Mouse (Mus musculus): ENCODE measurements around the gene Ensa. TPM values are rescaled to one million over a fixed set of nuclear protein-coding genes. Genes with fewer than 3 reads are reported as not detected.

Ensa gene
- polyA plus RNA-seq, 1 experiment from 2014 or later, result 88.1 TPM

DNA sequence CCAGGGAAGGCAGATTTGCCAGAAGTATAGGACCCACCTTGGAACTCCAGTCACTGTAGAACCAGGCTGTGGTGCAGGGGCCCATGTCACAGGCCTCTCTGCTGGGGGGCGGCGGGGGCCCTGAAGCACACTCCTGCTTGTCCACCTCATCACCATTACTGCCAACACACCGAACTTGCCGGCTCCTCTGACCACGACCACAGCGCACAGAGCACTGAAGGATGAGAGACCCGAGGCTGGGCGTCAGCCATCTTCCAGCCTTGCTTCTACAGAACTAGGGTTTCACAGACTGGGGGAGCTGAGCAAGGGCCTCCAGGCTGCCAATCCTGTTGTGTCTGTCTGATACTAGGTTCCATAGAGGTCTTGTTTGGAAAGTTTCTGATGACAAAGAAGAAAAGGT, 54.8 kb downstream of the Ensa start:
- 94% methylated on average over 8 of the region's 8 CpGs for WGBS
- Histone ChIP-seq H3K4me2 (no peak overlapping the region), H3K27me3 (ENCODE audit: control insufficient read depth, insufficient read depth, low read length) (no peaks in the 10 kb centered on the region), H3K9ac (ENCODE audit: low read length) (no peak overlapping the region), H3K27ac (ENCODE audit: low read depth, low read length) (no peak overlapping the region), H3K4me3 (ENCODE audit: low read depth, low read length) (no peak overlapping the region), H3K9me3 (ENCODE audit: control insufficient read depth, low read length) (no peaks in the 10 kb centered on the region), H3K36me3 (ENCODE audit: control insufficient read depth, insufficient read depth, low read length) (no peaks in the 10 kb centered on the region), H3K4me1 (ENCODE audit: control insufficient read depth, insufficient read depth, low read length) (no peaks in the 10 kb centered on the region)
- DNase-seq (ENCODE audit: low spot score, missing footprints) (no peak), ATAC-seq (ENCODE audit: low FRiP score) (no peak)

DNA sequence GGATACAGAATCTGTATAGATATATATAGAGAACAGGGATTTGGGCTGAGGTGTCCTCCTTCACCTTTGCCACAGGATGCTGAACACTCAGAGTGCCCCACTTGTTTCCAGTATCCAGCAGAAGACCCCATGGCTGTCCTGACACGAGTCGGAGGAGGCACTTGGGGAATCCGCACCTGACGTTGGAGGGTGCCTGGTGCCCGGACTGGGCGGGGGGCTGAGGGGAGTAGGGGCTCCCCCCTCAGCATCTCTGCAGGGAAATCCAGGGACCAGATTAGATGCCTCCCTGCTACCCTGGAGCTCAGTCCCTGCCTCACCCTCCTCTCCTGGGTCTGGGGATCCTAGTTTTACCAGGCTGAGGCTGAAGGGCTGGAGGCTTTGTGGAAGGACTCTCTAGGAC, 55.9 kb downstream of the Ensa start:
- H3K27me3 ChIP-seq (ENCODE audit: control insufficient read depth, insufficient read depth, low read length), result no peaks in the 10 kb centered on the region
- H3K4me1 ChIP-seq (ENCODE audit: control insufficient read depth, insufficient read depth, low read length), result no peaks in the 10 kb centered on the region
- H3K9me3 ChIP-seq (ENCODE audit: control insufficient read depth, low read length), result no peaks in the 10 kb centered on the region
- H3K36me3 ChIP-seq (ENCODE audit: control insufficient read depth, insufficient read depth, low read length), result no peaks in the 10 kb centered on the region
- H3K9ac ChIP-seq (ENCODE audit: low read length), result no peak overlapping the region
- no peak overlapping the region for H3K27ac ChIP-seq (ENCODE audit: low read depth, low read length)
- DNase-seq (ENCODE audit: low spot score, missing footprints), result no peak
- no peak overlapping the region for H3K4me2 ChIP-seq
- WGBS, result 91% methylated on average over 6 of the region's 6 CpGs
- no peak overlapping the region for H3K4me3 ChIP-seq (ENCODE audit: low read depth, low read length)
- ATAC-seq (ENCODE audit: low FRiP score), result no peak

DNA sequence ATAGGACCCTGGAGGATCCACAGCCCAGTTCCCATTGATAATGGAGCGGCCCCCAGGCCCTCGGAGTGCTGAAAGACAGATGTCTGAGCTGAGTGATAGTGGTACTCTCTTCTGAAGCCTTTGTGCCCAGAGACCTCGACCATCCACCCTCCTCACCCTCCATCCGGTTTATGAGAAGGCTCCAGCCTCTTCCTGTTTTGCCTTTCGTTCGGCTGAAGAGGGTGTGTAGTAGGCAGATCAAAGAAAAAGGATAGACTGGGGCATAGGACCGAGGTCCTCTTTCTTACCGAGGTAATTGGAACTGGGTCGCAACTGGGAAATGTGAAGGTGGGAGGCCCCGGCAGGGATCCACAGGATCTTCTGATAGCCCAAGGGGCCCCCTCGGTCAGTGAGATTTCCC, 56.6 kb downstream of the Ensa start:
- DNase-seq (ENCODE audit: low spot score, missing footprints) (no peak), ATAC-seq (ENCODE audit: low FRiP score) (no peak)
- Histone ChIP-seq H3K4me2 (no peak overlapping the region), H3K36me3 (ENCODE audit: control insufficient read depth, insufficient read depth, low read length) (no peaks in the 10 kb centered on the region), H3K9me3 (ENCODE audit: control insufficient read depth, low read length) (no peaks in the 10 kb centered on the region), H3K4me1 (ENCODE audit: control insufficient read depth, insufficient read depth, low read length) (no peaks in the 10 kb centered on the region), H3K27ac (ENCODE audit: low read depth, low read length) (no peak overlapping the region), H3K27me3 (ENCODE audit: control insufficient read depth, insufficient read depth, low read length) (no peaks in the 10 kb centered on the region), H3K4me3 (ENCODE audit: low read depth, low read length) (no peak overlapping the region), H3K9ac (ENCODE audit: low read length) (no peak overlapping the region)
- WGBS, result 58% methylated on average over 11 of the region's 11 CpGs

Other genes with a start within 250 kb of the Ensa start
- gene 4930558C23Rik, start 222.2 kb upstream of the Ensa start, polyA plus RNA-seq (2014; fragmentation: Nextera tagmentation; extraction: Ambion mirVana), result not detected in 2 replicates
- 26.2 and 27.0 TPM in 2 replicates for gene Arnt, start 190.6 kb upstream of the Ensa start, polyA plus RNA-seq (2014; fragmentation: Nextera tagmentation; extraction: Ambion mirVana)
- 6.7 and 8.0 TPM in 2 replicates for gene Ctsk, start 125.7 kb upstream of the Ensa start, polyA plus RNA-seq (2014; fragmentation: Nextera tagmentation; extraction: Ambion mirVana)
- gene Ctss, start 98.2 kb upstream of the Ensa start, polyA plus RNA-seq (2014; fragmentation: Nextera tagmentation; extraction: Ambion mirVana), result 10.2 TPM in 2 replicates
- not detected in 2 replicates for gene Hormad1, start 65.3 kb upstream of the Ensa start, polyA plus RNA-seq (2014; fragmentation: Nextera tagmentation; extraction: Ambion mirVana)
- gene Golph3l, start 36.1 kb upstream of the Ensa start, polyA plus RNA-seq (2014; fragmentation: Nextera tagmentation; extraction: Ambion mirVana), result 41.8 and 45.1 TPM in 2 replicates
- gene Mcl1, start 33.8 kb downstream of the Ensa start, polyA plus RNA-seq (2014; fragmentation: Nextera tagmentation; extraction: Ambion mirVana), result 74.1 and 79.9 TPM in 2 replicates
- gene Adamtsl4, start 62.9 kb downstream of the Ensa start, polyA plus RNA-seq (2014; fragmentation: Nextera tagmentation; extraction: Ambion mirVana), result 0.28 and 0.52 TPM in 2 replicates
- 15.4 and 18.0 TPM in 2 replicates for gene Ecm1, start 114.6 kb downstream of the Ensa start, polyA plus RNA-seq (2014; fragmentation: Nextera tagmentation; extraction: Ambion mirVana)
- gene Tars2, start 135.2 kb downstream of the Ensa start, polyA plus RNA-seq (2014; fragmentation: Nextera tagmentation; extraction: Ambion mirVana), result 47.9 and 49.6 TPM in 2 replicates
- gene Rprd2, start 193.9 kb downstream of the Ensa start, polyA plus RNA-seq (2014; fragmentation: Nextera tagmentation; extraction: Ambion mirVana), result 22.4 and 22.9 TPM in 2 replicates
- gene Prpf3, start 230.9 kb downstream of the Ensa start, polyA plus RNA-seq (2014; fragmentation: Nextera tagmentation; extraction: Ambion mirVana), result 65.3 and 69.6 TPM in 2 replicates
- gene Mrps21, start 246.5 kb downstream of the Ensa start, polyA plus RNA-seq (2014; fragmentation: Nextera tagmentation; extraction: Ambion mirVana), result 343 and 356 TPM in 2 replicates

Data from midbrain, embryonic 11.5 days (tissue).